Mouse (Mus musculus) embryonic facial prominence, embryonic 12.5 days (tissue): ENCODE measurements around the gene Raly. TPM values are rescaled to one million over a fixed set of nuclear protein-coding genes. Genes with fewer than 3 reads are reported as not detected.

Experiments
- ATAC-seq: fragments of 200-750 bp; cut with Nextera tagmentation; 2 replicates; pipeline ENCODE4 v1.8.0; 2017; ENCODE audit not compliant: insufficient number of reproducible peaks, insufficient read depth, low FRiP score, low TSS enrichment
- H3K27ac ChIP-seq: fragments of 300-500 bp; sonication (generic); 2 replicates; pipeline ENCODE4 v1.5.1; 2016; ENCODE audit warnings: mild to moderate bottlenecking
- H3K27me3 ChIP-seq: fragments of 300-500 bp; sonication (generic); 2 replicates; pipeline ENCODE4 v1.6.1; 2016; ENCODE audit warnings: mild to moderate bottlenecking, moderate library complexity
- H3K36me3 ChIP-seq: fragments of 300-500 bp; sonication (generic); 2 replicates; pipeline ENCODE4 v1.6.1; 2016; ENCODE audit warnings: mild to moderate bottlenecking
- H3K4me1 ChIP-seq: fragments of 300-500 bp; sonication (generic); 2 replicates; pipeline ENCODE4 v1.6.1; 2016
- H3K4me2 ChIP-seq: fragments of 300-500 bp; sonication (generic); replicated peaks from 2 replicates; pipeline ENCODE4 v1.6.1; 2016; ENCODE audit warnings: mild to moderate bottlenecking, moderate library complexity
- H3K4me3 ChIP-seq: fragments of 300-500 bp; sonication (generic); 2 replicates; pipeline ENCODE4 v1.5.1; 2016; ENCODE audit warnings: mild to moderate bottlenecking
- H3K9ac ChIP-seq: fragments of 300-500 bp; sonication (generic); 2 replicates; pipeline ENCODE4 v1.6.1; 2016; ENCODE audit warnings: mild to moderate bottlenecking, moderate library complexity
- H3K9me3 ChIP-seq: fragments of 300-500 bp; sonication (generic); 2 replicates; pipeline ENCODE4 v1.6.1; 2016; ENCODE audit warnings: mild to moderate bottlenecking, moderate library complexity
- WGBS: fragments of 180-500 bp; shearing (Covaris S2); methylation state at CpG from one replicate; pipeline ENCODE4 v1.1.7; 2016; 5-methylcytosine and 5-hydroxymethylcytosine counted together
- polyA plus RNA-seq: library from polyadenylated mRNA; unstranded; fragments of >200 nt; fragmentation: Nextera tagmentation; extraction: Ambion mirVana; gene quantifications from 2 replicates; pipeline ENCODE4 v1.2.1, GENCODE M21; 2016

Raly gene
- polyA plus RNA-seq, result 47.6 and 57.5 TPM in 2 replicates

DNA sequence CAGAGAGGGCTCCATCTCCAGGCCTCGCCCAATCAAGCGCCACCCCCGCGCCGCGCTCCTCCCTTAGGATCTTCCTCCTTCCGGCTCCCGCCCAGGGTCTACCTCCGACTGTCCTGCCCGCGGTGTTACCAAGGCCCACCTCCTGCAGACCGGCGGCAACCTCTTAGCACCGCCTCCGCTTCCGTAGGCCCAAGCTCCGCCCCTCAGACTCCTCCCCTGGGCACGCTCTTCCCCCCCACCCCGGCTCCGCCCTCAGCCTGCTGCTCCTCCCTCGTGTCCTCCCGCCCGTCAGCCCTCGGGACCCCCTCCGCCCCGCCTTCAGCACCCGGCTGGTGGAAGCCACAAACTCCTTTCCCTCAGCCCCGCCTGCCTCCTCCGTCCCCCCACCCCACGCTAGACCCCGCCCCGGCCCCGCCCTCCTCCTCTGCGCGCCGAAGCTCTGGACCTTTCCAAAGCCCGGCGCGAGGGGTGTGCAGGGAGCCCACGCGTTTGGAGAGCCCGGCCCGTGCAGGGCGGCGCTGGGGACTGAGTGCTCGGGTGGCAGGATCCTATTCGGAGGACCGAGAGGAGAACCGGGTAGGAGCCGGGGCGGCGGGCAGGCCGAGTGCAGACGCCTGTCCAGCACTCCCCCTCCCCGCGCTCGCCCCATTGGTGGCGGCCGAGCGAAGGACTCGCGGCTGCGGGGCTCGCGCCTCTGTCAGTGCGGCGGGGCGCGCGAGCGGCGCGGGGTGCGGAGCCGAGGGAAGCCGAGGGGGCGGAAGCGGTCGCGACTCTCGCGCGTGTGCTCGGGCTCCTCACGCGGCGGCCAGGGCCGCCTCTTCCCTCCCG lies at the start of gene Raly, which contains the start of gene a:
Raly (plus strand) TSS at position 441 of the 828 bp plus-strand sequence.
a (plus strand) TSS at position 747 of the 828 bp plus-strand sequence.
- Histone ChIP-seq H3K4me3 (peak within 1 kb of the TSS; percentile 93), H3K27ac (peak within 1 kb of the TSS; percentile 97), H3K27me3 (no peaks in the 10 kb centered on the region), H3K9me3 (no peaks in the 10 kb centered on the region), H3K9ac (peak within 1 kb of the TSS; percentile 98), H3K36me3 (no peaks in the 10 kb centered on the region), H3K4me2 (peak within 1 kb of the TSS; percentile 62), H3K4me1 (peaks cover 36% of the 10 kb centered on the region)
- under 1% methylated on average over 86 of the region's 89 CpGs for whole genome bisulfite sequencing
- peak; percentile 95 for ATAC-seq

DNA sequence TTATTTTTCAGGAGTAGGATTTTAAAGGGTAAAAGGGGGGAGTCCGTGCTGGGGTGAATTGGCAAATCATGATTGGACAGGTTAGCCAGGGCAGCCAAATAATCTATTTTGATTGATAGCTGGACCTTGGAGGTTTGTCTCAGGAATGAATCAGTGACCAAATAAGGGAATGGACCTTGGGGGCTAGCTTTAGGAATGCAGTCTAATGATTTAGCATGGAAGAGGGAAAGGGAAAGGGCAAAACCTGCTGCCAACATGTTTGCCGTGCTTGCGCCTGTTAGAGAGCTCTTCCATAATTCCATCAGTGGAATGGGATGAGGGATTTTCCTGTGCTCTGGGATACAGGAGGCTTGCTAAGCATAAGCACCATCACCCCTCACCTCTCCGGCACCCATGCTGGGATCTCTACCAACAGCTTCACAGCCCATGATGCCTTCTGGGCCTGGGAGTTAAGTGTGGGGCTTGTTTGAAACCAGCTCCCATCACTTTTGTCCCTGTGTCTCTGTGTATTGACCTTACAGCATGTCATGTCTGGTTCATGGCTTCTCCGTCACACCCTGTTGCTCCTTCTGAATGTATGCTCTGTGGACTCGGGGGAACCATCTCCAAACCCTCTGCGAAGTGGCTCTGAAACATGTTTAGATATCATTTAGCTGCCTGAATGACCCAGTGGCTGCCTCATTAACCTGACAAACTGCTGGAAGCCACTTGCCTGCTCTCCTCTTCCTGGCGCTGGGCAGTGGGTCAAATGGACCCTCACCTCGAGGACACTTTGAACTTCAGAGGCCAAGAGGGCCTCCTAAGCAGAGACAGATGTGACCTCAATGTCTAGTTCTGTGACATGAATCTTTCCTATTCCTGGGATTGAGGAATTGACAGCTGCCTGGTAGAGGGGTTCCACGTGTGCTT lies 47.7 kb upstream of the Raly start:
- 35% methylated on average over 10 of the region's 10 CpGs for WGBS
- H3K4me1 ChIP-seq, result peaks cover 7% of the 10 kb centered on the region
- H3K27ac ChIP-seq, result no peak overlapping the region
- no peak overlapping the region for H3K4me3 ChIP-seq
- H3K4me2 ChIP-seq, result no peak overlapping the region
- no peaks in the 10 kb centered on the region for H3K9me3 ChIP-seq
- no peaks in the 10 kb centered on the region for H3K27me3 ChIP-seq
- no peak for ATAC-seq
- H3K36me3 ChIP-seq, result no peaks in the 10 kb centered on the region
- no peak overlapping the region for H3K9ac ChIP-seq

DNA sequence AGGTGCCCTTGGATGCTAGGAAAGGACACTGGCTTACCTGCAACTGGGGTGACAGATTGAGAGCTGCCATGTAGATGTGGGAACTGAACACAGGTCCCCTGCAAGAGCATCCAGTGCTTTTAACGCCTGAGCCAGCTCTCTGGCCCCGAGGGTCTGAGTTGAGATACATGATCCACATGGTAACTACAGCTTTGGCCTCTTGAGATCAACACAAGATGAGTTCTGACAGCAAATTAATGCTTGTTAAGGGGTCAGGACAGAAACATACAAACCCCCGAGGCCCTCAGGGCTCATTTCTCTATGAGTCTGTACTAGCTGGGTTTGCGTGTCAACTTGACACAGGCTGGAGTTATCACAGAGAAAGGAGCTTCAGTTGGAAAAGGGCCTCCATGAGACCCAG lies 47.0 kb upstream of the Raly start:
- Histone ChIP-seq H3K36me3 (no peaks in the 10 kb centered on the region), H3K27ac (no peak overlapping the region), H3K9ac (no peak overlapping the region), H3K4me3 (no peak overlapping the region), H3K9me3 (no peaks in the 10 kb centered on the region), H3K4me1 (peaks cover 8% of the 10 kb centered on the region), H3K4me2 (no peak overlapping the region), H3K27me3 (no peaks in the 10 kb centered on the region)
- 26% methylated on average over 4 of the region's 4 CpGs for WGBS
- no peak for ATAC-seq

DNA sequence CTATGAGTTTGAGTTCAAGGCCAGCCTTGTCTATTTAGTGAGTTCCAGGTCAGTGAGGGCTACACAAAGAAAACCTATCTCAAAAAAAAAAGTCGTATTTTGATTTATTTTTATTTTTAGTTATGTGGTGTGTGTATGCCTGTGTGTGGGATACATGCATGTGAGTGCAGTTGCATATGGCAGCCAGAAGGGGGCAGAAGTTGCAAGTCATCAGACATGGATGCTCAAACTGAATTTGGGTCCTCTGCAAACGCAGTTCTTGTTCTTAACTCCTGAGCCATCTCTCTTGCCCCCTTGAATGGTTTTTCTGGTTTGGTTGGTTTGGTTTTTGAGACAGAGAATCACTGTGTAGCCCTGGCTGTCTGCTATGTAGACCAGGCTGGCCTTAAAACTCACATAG lies 42.5 kb upstream of the Raly start:
- Histone ChIP-seq H3K27me3 (no peaks in the 10 kb centered on the region), H3K9ac (no peak overlapping the region), H3K36me3 (no peaks in the 10 kb centered on the region), H3K27ac (no peak overlapping the region), H3K4me2 (no peak overlapping the region), H3K9me3 (no peaks in the 10 kb centered on the region), H3K4me3 (no peak overlapping the region), H3K4me1 (peaks cover 14% of the 10 kb centered on the region)
- no peak for ATAC-seq
- 95% methylated on average over 2 of the region's 2 CpGs for WGBS

DNA sequence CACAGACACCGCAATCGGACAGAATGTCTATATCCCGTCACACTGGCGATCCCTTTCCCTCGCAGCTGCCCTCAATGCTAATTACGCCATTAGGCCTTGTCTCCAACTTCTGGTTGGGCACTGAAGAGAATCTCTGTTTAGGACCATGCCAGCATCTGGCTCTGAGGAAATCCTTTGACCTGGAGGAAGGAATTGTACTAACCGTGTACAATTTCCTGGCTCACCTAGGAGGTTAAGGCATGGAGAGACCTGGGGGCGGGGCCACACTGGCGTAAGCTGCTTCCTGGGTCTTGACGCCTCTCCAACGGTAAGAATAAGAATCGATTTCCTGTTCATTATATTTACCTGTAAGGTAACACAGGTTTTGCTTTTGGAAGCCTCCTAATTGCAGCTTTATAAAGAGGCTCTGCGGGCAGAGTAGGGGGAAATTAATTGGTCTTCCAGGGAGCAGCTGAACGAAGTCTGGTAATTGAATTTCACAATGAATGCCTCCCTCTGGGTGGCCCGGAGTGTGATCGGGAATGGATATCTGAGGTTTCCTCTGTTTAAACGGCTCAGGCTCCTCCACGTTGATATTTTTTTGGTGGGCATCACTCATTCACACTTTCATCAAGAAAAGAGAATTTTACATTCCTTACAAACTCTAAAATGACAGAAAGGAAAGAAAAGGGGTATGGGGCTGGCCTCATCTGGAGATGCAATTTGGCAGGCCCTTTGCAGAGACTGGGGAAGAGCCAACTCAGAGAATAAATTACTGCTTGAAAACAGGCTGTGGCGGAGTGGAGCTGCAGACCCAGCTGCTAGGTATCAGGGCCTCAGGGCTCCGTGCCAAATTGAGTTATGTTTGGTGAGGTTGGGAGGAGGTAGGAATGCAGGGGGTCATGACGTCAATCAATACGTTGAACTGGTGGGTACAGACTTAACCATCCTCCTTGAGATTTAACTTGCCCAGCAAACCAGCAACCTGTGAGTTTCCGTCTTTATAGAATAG lies 41.6 kb upstream of the Raly start:
- no peak overlapping the region for H3K9ac ChIP-seq
- 0 out of 2 replicates have a peak overlapping the region, but pooled peaks have one; percentile 5 for H3K27ac ChIP-seq
- no peaks in the 10 kb centered on the region for H3K36me3 ChIP-seq
- H3K4me3 ChIP-seq, result no peak overlapping the region
- peak overlapping the region; percentile 16 for H3K4me2 ChIP-seq
- WGBS, result 46% methylated on average over 23 of the region's 23 CpGs
- ATAC-seq, result no peak
- no peaks in the 10 kb centered on the region for H3K9me3 ChIP-seq
- peaks cover 12% of the 10 kb centered on the region for H3K4me1 ChIP-seq
- H3K27me3 ChIP-seq, result no peaks in the 10 kb centered on the region

DNA sequence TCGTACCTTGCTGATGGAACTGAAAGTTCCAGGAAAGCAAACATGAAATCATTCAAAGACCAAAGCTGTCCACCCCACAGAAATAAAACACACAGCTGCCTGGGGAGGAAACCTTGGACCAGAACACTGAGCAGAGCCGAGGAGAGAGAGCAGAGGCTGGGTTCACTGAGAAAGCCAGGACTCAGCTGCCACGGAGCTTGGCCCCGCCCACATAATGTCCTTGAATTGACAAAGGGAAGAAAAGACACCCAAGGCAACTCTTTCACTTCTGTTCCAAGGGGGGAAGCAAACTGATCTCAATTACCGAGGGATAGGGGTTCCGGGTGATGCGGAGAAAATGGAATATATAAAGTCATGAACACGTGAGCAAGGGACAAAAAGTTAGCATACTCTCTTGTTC lies 39.0 kb upstream of the Raly start:
- ATAC-seq, result no peak
- Histone ChIP-seq H3K36me3 (no peaks in the 10 kb centered on the region), H3K27me3 (no peaks in the 10 kb centered on the region), H3K4me1 (peaks cover 12% of the 10 kb centered on the region), H3K4me3 (no peak overlapping the region), H3K4me2 (no peak overlapping the region), H3K27ac (no peak overlapping the region), H3K9ac (no peak overlapping the region), H3K9me3 (no peaks in the 10 kb centered on the region)
- 53% methylated on average over 8 of the region's 8 CpGs for WGBS

DNA sequence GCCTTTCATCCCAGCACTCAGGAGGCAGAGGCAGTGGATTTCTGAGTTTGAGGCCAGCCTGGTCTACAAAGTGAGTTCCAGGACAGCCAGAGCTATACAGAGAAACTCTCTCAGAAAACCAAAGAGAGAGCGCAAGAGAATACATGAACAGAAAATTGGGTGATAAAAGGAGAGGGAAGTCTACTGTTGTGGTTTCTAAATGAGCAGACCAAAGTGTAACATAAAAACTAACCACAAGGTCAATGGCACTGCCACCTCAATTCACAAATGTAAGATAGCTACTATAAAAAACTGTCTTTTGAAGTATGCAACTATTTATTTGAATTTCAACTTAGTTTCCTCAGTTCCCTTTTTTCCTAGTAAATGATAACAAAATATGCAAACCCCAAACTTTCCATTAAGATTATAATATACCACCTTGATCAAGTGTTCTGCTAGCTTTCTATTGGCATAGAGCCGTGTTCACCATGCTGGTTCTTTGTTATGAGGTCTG lies 36.8 kb upstream of the Raly start:
- H3K36me3 ChIP-seq, result no peaks in the 10 kb centered on the region
- 92% methylated on average over 2 of the region's 2 CpGs for WGBS
- no peaks in the 10 kb centered on the region for H3K9me3 ChIP-seq
- peaks cover 9% of the 10 kb centered on the region for H3K4me1 ChIP-seq
- H3K9ac ChIP-seq, result no peak overlapping the region
- H3K27me3 ChIP-seq, result no peaks in the 10 kb centered on the region
- H3K27ac ChIP-seq, result no peak overlapping the region
- no peak for ATAC-seq
- H3K4me2 ChIP-seq, result no peak overlapping the region
- H3K4me3 ChIP-seq, result no peak overlapping the region

DNA sequence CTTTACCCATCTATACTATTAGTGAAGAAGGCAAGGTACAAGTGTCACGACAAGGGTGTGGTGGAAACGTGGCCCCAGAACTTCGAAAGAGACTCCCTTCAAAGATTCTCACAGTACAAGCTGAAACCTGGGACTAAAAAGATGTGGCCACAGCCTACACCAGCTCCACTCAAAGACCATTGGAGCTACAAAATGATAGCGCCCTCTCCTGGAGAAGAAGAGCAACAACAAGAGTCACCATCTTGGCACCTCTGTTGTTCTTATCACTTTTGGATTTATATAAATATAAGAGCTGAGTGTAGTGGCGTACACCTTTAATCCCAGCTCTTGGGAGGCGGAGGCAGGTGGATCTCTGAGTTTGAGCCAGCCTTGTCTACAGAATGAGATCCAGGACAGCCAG lies 35.1 kb upstream of the Raly start:
- Histone ChIP-seq H3K27ac (no peak overlapping the region), H3K4me1 (no peaks in the 10 kb centered on the region), H3K9me3 (no peaks in the 10 kb centered on the region), H3K4me2 (no peak overlapping the region), H3K9ac (no peak overlapping the region), H3K36me3 (no peaks in the 10 kb centered on the region), H3K27me3 (no peaks in the 10 kb centered on the region), H3K4me3 (no peak overlapping the region)
- no peak for ATAC-seq
- 62% methylated on average over 6 of the region's 6 CpGs for WGBS

DNA sequence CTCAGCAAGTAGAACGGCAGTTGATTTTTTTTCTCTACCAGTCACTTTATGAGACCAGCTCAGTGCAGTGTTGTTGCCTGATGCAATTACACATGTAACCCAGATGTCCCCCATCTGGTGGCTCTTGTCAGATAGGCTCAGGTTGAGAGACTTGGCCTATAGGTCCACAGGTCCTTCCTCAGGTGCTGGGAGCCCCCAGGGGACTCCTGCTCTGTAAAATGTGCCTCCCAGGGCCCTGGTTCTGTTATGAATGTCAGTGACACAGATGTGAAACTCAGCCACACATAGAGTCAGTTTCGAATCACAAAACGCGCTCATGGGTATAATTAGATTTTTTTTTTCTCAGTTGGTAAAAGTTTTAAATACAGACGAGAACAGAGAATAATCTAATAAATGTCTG lies 33.2 kb upstream of the Raly start:
- 71% methylated on average over 5 of the region's 5 CpGs for WGBS
- Histone ChIP-seq H3K9me3 (no peaks in the 10 kb centered on the region), H3K4me3 (no peak overlapping the region), H3K27ac (no peak overlapping the region), H3K36me3 (no peaks in the 10 kb centered on the region), H3K4me1 (no peaks in the 10 kb centered on the region), H3K4me2 (no peak overlapping the region), H3K9ac (no peak overlapping the region), H3K27me3 (no peaks in the 10 kb centered on the region)
- ATAC-seq, result no peak

DNA sequence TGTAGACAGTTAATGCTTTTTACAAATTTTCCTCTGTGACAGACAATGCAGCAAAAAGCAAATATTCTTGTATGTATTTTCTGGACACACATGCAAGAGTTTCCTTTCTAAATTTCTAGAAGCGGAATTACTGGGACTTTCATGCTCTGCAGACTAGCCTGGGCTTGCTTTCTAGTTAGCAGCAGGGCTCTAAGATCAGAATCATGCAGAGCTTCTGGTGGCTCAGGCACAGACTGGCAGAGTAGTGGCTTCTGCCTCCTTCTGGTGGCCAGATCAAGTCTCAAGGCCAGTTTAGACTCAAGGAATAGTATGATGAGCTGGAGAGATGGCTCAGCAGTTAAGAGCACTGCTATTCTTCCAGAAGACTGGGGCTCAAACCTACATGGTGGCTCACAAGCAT lies 32.4 kb upstream of the Raly start:
- H3K4me2 ChIP-seq, result no peak overlapping the region
- no peaks in the 10 kb centered on the region for H3K27me3 ChIP-seq
- H3K4me1 ChIP-seq, result no peaks in the 10 kb centered on the region
- no peaks in the 10 kb centered on the region for H3K9me3 ChIP-seq
- no peak overlapping the region for H3K9ac ChIP-seq
- no peak overlapping the region for H3K4me3 ChIP-seq
- H3K27ac ChIP-seq, result no peak overlapping the region
- no peak for ATAC-seq
- 87% methylated on average over 1 of the region's 1 CpGs for WGBS
- no peaks in the 10 kb centered on the region for H3K36me3 ChIP-seq

DNA sequence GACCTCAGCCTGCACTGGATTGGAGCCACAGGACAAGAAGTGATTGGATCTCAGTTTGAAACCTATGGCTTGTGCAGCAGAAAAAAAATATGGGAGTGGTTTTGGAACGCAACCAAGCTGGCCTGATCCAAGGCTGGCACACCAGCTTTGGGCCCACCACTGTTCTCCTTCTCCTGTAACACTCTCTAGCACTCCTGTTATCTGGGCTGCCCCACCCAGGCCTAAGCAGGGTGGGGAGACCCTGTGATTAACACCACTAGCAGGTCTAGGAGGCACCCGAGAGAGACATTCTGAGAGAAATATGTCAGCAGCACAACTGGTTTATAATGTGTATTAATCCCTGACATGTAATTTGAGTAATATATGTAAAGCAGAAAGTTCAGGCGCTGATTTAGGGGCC lies 27.7 kb upstream of the Raly start:
- no peak overlapping the region for H3K9ac ChIP-seq
- 71% methylated on average over 3 of the region's 3 CpGs for WGBS

More for the DNA sequence above, 27.7 kb upstream of the Raly start:
- Histone ChIP-seq H3K4me2 (no peak overlapping the region), H3K9me3 (no peaks in the 10 kb centered on the region), H3K27me3 (no peaks in the 10 kb centered on the region), H3K4me3 (no peak overlapping the region), H3K36me3 (no peaks in the 10 kb centered on the region), H3K27ac (no peak overlapping the region), H3K4me1 (no peaks in the 10 kb centered on the region)
- no peak for ATAC-seq
